Mouse (Mus musculus): ENCODE measurements around the gene Rbm26. TPM values are rescaled to one million over a fixed set of nuclear protein-coding genes. Genes with fewer than 3 reads are reported as not detected.
A peak's percentile ranks its signal among the peaks of the same experiment; 100 is the strongest.

Gene Rbm26
- total and polyA plus RNA-seq, 3 experiments = 27.9 to 73.5 (median 50.6) TPM

GRCm38 (mm10) chr14:105068060-105068459 lies 109.1 kb downstream of the Rbm26 start (continued):
- peak; percentile 91 for TF ChIP-seq EP300 (IDR thresholded peaks at IDR 0.05; ENCODE audit: low read length)
- 0 out of 2 replicates have a peak, but pooled peaks have one; percentile 19 for TF ChIP-seq BHLHE40 (IDR thresholded peaks at IDR 0.05; ENCODE audit: low read depth, low read length)
- TF ChIP-seq PAX5 (IDR thresholded peaks at IDR 0.05; ENCODE audit: low read length) = no peak
- TF ChIP-seq USF1 (IDR thresholded peaks at IDR 0.05; ENCODE audit: low read depth, low read length) = no peak
- no peak for TF ChIP-seq TBP (conservative IDR thresholded peaks at IDR 0.05; ENCODE audit: low read depth, low read length)
- no peak for TF ChIP-seq RAD21 (IDR thresholded peaks at IDR 0.05; ENCODE audit: low read depth, low read length)
- TF ChIP-seq JUN (IDR thresholded peaks at IDR 0.05; ENCODE audit: insufficient read depth, low read depth, low read length) = 0 out of 2 replicates have a peak, but pooled peaks have one; percentile 40

- H3K36me3 ChIP-seq (replicated peaks in 1 of 2; ENCODE audit: control insufficient read depth in 1 of 2, insufficient read depth in 1 of 2, low read length in 1 of 2) = no peaks in the 10 kb centered on the region
- in situ Hi-C loops (cut with MboI; ENCODE audit: low pct_ligation_motif_present, low pct_unique_long_range_greater_than_20kb, low sequenced_read_pairs) = no loop called here
- peaks cover 11 to 23% of the 10 kb centered on the region in 2 experiments for H3K4me1 ChIP-seq (ENCODE audit: control insufficient read depth in 1 of 2, insufficient read depth in 2 of 2)
- H3K9me3 ChIP-seq (replicated peaks; ENCODE audit: low read length) = no peaks in the 10 kb centered on the region
- H3K27ac ChIP-seq (ENCODE audit: insufficient read depth, low read depth) = no peak overlapping the region
- no peak overlapping the region for H3K9ac ChIP-seq (ENCODE audit: insufficient read depth, low read depth)
- DNase-seq (ENCODE audit: extremely low read depth) = no peak
- no peaks in the 10 kb centered on the region for H3K79me2 ChIP-seq (replicated peaks; ENCODE audit: control insufficient read depth, extremely low read depth, insufficient read depth, poor library complexity, severe bottlenecking)
- no peak overlapping the region for H3K4me2 ChIP-seq (ENCODE audit: insufficient read depth, low read depth, poor library complexity, severe bottlenecking)
- no peaks in the 10 kb centered on the region for H3K27me3 ChIP-seq (replicated peaks)
- TF ChIP-seq ZNF384 (IDR thresholded peaks at IDR 0.05; ENCODE audit: low read depth, low read length) (no peak), UBTF (IDR thresholded peaks at IDR 0.05; ENCODE audit: low read depth, low read length) (no peak), ZKSCAN1 (IDR thresholded peaks at IDR 0.05; ENCODE audit: borderline replicate concordance, low read depth, low read length) (no peak), JUN (IDR thresholded peaks at IDR 0.05; ENCODE audit: insufficient read depth, low read depth, low read length) (no peak), TCF12 (IDR thresholded peaks at IDR 0.05; ENCODE audit: low read depth, low read length) (no peak), PAX5 (IDR thresholded peaks at IDR 0.05; ENCODE audit: low read length) (no peak), BHLHE40 (IDR thresholded peaks at IDR 0.05; ENCODE audit: low read depth, low read length) (no peak), IRF4 (IDR thresholded peaks at IDR 0.05; ENCODE audit: low read depth, low read length) (no peak)
- dilution Hi-C loops (cut with MboI; ENCODE audit: extremely low pct_ligation_motif_present, extremely low pct_unique_long_range_greater_than_20kb, low sequenced_read_pairs) = no loop called here
- H3K4me3 ChIP-seq (replicated peaks in 1 of 3; ENCODE audit: low read depth in 2 of 3, low read length in 2 of 3, poor library complexity in 1 of 3) = no peak overlapping the region
Measured at GRCm38 (mm10) chr14:105064243-105064642, 112.9 kb downstream of the Rbm26 start.

- H3K4me1 ChIP-seq (ENCODE audit: control insufficient read depth in 1 of 2, insufficient read depth in 2 of 2) = peaks cover 5 to 22% of the 10 kb centered on the region in 2 experiments; a peak in 3 of 4 replicates
- no peak overlapping the region for H3K9ac ChIP-seq (ENCODE audit: insufficient read depth, low read depth)
- H3K79me2 ChIP-seq (replicated peaks; ENCODE audit: control insufficient read depth, extremely low read depth, insufficient read depth, poor library complexity, severe bottlenecking) = no peaks in the 10 kb centered on the region
- no peaks in the 10 kb centered on the region for H3K9me3 ChIP-seq (replicated peaks; ENCODE audit: low read length)
- H3K4me3 ChIP-seq (replicated peaks in 1 of 3; ENCODE audit: low read depth in 2 of 3, low read length in 2 of 3, poor library complexity in 1 of 3) = no peak overlapping the region
- in situ Hi-C loops (cut with MboI; ENCODE audit: low pct_ligation_motif_present, low pct_unique_long_range_greater_than_20kb, low sequenced_read_pairs) (no loop called here), dilution Hi-C loops (cut with MboI; ENCODE audit: extremely low pct_ligation_motif_present, extremely low pct_unique_long_range_greater_than_20kb, low sequenced_read_pairs) (no loop called here)
- H3K4me2 ChIP-seq (ENCODE audit: insufficient read depth, low read depth, poor library complexity, severe bottlenecking) = no peak overlapping the region
- no peaks in the 10 kb centered on the region for H3K27me3 ChIP-seq (replicated peaks)
- DNase-seq (ENCODE audit: extremely low read depth) = peak; percentile 56
- TF ChIP-seq SIN3A (IDR thresholded peaks at IDR 0.05; ENCODE audit: low read length) = 0 out of 2 replicates have a peak, but pooled peaks have one; percentile 40
- TF ChIP-seq EP300 (IDR thresholded peaks at IDR 0.05; ENCODE audit: low read length) = peak; percentile 47; the same call in 1 of the 2 replicates
- peak; percentile 33; the same call in 1 of the 2 replicates for TF ChIP-seq JUN (IDR thresholded peaks at IDR 0.05; ENCODE audit: insufficient read depth, low read depth, low read length)
- 0 out of 2 replicates have a peak, but pooled peaks have one; percentile 32 for TF ChIP-seq MYC (IDR thresholded peaks at IDR 0.05; ENCODE audit: low read depth, low read length)
- no peak for TF ChIP-seq RCOR1 (conservative IDR thresholded peaks at IDR 0.05; ENCODE audit: low read depth, low read length)
- 0 out of 2 replicates have a peak, but pooled peaks have one; percentile 21 for TF ChIP-seq ETS1 (conservative IDR thresholded peaks at IDR 0.05; ENCODE audit: low read depth, low read length)
- TF ChIP-seq IRF4 (IDR thresholded peaks at IDR 0.05; ENCODE audit: low read depth, low read length) = 0 out of 2 replicates have a peak, but pooled peaks have one; percentile 25
- no peak for TF ChIP-seq SMC3 (IDR thresholded peaks at IDR 0.05; ENCODE audit: low read depth, low read length)
- TF ChIP-seq JUND (conservative IDR thresholded peaks at IDR 0.05; ENCODE audit: low read depth, low read length) = peak; percentile 74
- TF ChIP-seq BHLHE40 (IDR thresholded peaks at IDR 0.05; ENCODE audit: low read depth, low read length) = peak; percentile 28; the same call in 1 of the 2 replicates
- H3K27ac ChIP-seq (ENCODE audit: insufficient read depth, low read depth) = no peak overlapping the region
- H3K36me3 ChIP-seq (replicated peaks in 1 of 2; ENCODE audit: control insufficient read depth in 1 of 2, insufficient read depth in 1 of 2, low read length in 1 of 2) = no peaks in the 10 kb centered on the region
Measured at GRCm38 (mm10) chr14:105061230-105061629, 115.9 kb downstream of the Rbm26 start.

Data from CH12.LX (cell line).